Mouse (Mus musculus) cerebellum, postnatal 25 days (tissue): ENCODE measurements around the gene Syt12.

ENCODE experiments used
- DNase-seq, 2 experiments: peaks; one replicate each; pipeline ENCODE4 v3.0.0; 2021; ENCODE audit warnings: mixed read lengths in 2 of 2

Syt12 gene

DNA sequence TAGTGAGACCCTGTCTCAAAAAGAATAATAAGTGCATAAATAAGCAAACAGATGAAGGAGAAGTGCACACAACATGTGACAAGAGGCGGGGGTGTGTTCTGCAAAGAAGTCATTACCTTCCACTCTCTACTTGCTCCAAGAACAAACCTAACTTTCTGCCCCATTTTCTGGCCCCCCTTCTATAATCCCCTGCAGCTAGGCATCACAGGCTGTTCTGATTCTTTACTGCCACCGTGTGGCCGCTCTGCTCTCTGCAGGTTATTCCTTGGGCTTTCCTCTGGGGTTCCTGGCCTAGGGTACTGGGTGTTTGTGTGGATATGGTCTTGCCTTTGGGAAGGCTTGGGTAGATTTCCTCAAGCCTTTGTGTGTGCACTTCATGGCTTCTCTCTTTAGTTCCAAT is 34.8 kb downstream of the Syt12 start:
- DNase-seq, result peak; percentile 89

DNA sequence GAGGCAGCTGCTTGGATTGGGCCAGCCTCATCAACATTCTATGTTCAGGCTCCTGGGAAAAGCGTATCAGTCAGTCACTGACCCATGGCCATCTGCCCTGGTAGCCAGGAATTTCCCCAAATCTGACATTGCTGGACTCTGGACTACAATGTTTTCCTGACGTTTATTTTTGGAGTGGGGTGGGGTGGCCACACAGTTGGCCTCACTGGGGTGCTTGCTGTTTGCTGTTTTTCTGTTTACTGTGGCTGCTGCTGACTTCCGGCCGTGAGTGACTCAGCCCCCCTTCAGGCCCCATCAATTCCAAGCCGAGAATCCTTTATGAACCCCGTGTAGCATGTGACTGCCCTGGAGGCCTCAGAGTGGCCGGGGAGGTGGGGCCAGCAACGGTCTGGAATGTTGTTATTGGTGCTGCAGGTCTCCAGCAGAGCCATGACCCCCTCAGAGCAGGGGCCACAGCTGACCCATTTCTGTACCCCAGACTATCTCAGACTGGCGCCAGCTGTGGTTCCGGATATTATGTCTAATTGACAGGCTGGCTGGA is 35.6 kb downstream of the Syt12 start:
- DNase-seq, result peak in 1 of 2 experiments; percentile 45

DNA sequence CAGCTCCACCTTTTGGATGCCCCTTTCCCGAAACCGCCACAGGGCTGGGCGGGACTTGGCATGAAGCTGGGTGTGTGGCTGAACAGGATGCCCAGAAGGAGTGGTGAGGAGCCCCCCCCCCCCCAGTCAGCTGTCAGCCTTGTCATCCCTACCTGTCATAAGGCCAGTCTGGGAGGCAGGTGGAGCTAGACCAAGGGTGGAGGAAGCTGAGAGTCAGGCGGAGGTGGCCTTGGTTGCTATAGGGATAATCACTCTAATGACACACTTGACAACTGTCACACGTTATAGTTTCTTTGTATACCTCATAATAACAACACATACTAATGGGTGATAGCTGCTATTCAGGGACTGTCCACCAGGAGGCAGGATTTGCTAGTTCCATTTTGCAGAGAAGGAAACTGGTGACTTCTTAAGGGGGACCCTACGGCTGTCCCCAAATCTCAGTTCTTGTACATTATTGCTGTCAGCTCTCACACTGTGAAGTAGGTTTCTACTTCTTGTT is 36.1 kb downstream of the Syt12 start:
- DNase-seq, result peak; percentile 66 to 78

DNA sequence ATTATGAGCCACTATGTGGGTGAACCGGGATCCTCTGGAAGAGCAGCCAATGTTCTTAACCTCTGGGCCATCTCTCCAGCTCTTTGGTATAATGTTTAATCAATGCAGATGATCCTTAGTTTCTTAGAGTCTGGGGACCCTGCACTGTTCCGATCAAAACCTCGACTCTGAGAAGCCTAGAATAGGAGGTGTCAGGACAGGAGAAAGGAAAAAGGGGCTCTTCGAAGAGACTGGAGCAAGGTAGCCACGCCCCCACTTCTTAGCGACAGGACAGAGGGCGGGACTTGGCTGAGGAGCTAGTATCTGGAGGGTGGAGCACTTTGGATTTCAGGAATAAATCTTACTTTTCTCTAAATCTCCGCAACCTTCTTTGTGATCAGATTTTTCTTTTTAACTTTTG is 37.0 kb downstream of the Syt12 start:
- DNase-seq, result peak in 1 of 2 experiments; percentile 41

DNA sequence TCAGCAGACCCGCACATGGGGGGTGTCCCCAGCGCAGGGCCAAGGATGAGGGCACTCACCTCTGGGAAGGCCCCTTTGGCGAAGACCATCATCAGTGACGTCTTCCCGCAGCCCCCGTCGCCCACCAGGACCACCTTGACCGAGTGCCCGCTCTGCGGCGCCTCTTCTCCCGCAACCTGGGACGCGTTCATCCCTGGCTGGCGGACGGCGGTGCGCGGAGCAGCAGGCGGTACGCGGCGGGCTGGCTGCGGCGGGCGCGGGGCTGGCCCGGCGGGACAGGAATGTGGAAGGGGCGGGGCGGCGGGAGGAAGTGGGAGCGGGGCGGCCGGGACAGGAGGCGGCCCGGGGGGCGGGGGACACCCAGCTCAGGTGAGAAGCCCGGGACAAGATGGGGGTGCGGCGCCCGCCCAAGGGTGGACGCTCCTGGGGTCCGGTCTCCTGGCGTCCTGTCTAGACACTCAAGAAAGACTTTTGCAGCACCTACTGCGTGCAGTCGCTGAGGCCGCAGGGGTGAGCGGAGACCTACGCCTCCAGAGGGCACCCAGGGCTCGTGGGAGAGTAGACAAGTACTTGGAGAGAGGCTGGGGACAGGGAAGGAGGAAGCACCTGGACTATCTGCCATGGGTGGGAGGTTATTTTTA is 38.0 kb downstream of the Syt12 start, which contains the start of gene Rhod:
Gene Rhod (minus strand): TSS at position 272 of the 641 bp plus-strand sequence.
- peak; percentile 23 to 61 for DNase-seq

DNA sequence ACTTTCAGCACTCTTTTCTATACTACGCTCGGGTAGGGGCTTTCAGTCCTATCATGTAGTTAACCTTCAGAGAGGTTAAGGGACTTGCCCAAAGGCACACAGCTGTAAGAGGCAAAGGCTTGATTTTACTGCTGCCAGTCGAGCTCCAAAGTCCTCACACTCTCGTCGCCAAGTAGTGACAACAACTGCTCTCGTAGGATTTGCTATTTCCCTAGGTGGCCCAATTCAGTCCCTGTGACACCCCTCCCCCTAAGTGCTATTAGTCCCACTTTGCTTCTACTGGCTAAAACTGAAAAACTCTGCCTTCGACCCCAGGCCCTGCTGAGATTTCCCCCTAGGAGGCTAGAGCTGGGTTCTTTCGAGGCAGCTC is 38.5 kb downstream of the Syt12 start:
- no peak for DNase-seq

DNA sequence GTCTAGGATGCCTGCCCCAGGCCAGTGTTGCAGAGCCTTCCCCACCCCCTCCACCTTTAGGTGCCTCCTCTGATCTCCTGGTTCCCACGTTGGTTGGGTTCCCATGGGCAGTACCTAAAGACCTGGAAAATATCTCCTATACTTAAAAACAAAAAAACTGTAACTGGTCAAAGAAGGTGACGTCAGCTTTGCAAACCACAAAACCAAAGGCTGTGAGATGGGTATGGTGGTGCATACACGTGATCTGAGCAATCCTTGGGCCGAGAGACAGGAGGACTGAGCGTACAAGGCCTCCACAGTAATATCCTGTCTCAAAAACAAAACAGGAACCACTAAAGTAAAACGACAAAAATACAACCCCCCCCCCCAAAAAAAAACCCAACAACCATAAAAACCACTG is 39.4 kb downstream of the Syt12 start:
- DNase-seq, result no peak

DNA sequence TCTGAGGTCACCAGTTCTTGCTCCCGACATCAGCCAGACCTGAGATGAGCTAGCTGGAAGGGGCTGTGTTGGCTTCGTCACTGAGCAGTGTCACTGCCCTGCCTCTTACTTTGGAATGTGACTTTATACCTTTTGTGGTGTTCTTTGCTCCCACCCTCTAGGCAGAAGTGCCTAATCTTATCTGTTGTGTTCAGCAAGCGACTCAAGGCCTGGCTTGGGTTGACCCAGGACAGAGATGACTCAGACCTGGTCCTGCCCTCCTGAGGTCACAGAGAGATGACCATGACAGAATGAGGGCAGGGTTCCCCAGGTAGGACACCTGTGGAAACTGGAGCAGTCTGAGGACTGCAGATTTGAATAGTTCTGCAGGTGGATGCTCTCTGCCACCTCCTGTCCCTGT is 41.0 kb downstream of the Syt12 start:
- peak in 1 of 2 experiments; percentile 1 for DNase-seq

DNA sequence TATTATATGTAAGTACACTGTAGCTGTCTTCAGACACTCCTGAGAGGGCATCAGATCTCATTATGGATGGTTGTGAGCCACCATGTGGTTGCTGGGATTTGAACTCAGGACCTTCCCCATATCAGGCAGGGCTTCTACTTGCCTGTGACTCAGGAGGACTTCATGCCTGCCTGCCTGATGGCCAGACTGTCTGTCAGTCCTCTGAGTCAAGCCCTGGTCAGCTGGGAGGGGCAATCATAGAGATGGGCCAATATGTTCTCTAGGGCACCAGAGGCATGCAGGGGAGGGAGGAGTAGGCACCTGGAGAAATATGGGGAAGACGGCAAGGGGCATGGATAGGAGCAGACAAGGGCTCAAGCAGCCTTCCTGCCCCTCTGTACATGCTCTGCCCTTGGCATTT is 42.2 kb downstream of the Syt12 start:
- DNase-seq, result peak in 1 of 2 experiments; percentile 1

DNA sequence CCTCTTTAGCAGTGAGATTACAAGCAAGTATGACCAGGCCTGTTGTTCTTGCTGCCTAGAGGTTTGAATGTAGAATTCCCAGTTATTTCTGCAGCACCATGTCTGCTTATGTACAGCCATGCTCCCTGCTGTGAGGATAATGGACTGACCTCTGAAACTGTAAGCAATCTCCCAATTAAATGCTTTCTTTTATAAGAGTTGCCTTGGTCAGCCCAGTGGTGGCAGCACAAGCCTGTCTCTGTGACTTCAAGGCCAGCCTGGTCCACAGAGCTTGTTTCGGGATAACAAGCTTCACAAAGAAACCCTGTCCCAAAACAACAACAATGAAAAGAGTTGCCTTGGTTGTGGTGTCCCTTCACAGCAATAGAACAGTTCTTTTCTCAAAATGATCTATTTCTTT is 43.5 kb downstream of the Syt12 start:
- peak in 1 of 2 experiments; percentile 2 for DNase-seq

DNA sequence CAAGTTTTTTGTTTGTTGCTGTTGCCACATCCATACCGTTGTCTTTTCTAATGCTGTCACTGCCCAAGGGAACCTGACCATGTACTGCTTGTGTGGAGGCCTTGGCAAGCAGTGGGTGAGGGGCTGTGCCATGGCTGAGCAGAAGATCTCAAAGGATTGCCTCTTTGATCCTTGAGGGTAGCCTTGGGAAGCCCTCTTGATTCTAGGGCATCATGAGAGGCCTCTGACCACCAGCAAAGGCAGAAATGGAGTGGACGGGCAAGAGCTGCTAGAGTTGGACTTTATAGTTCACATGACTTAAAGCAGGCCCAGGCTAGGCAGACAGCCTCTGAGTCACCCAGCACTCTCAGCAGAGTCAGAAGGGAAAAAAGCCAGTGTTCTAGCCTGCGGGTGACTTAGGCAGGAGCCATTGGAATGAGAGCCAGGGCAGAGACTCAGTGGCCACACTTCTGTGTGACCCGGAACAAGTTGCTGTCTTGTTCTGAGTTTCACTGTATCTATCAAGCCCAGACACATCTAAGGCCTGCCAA is 47.1 kb downstream of the Syt12 start:
- DNase-seq, result peak in 1 of 2 experiments; percentile 1

DNA sequence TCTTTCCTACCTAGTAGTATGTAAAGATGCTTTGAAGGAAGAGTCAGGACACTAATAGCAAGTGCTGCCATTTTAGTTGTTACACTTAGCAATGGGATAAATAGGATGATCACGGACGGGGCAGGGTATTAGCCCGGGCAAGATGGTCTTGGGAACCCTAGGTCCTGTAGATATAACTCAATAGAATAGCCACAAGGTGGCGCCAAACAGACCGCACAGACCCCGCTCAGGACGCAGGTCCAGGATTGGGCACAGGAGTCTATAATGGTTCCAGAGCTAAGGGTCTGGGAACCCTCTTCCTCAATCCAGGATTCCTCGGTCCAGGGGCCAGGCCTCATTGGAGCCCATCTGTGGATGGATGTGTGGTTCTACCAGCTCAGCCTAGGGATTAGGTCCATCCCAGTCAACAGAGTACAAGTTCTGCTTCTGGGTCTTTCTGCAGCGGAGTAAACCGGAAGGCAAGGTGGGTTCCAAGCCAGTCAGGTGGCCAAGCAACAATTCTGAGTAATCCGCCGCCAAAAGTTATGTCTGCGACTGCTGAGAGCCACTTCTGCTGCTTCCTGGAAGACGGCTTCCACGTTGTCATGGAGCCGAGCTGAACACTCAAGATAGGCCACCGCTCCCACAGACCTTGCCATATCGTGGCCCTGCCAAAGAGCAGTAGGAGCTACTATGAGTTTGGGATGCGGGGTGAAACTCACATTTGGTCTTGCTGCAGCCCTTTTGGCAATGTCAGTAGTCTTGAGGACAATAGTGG is 51.5 kb downstream of the Syt12 start:
- DNase-seq, result peak in 1 of 2 experiments; percentile 59

DNA sequence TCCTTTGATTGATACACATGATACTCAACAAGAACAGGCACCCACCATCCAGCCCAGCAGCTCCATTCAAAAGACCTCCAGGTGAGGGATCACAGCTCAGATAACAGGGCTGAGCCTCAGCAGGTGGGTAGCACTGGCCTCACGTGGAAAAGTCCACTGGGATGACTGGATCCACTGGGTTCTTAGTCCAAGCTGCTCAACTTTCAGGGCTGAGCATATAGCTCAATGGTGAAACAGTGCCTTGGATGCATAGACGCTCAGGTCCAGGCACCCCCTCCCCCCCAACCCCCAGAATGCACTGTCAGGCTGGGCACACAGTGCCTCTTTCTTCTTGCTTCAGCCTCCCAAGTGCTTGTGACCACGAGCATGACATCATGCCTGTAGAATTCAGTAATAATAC is 54.2 kb downstream of the Syt12 start:
- no peak for DNase-seq

DNA sequence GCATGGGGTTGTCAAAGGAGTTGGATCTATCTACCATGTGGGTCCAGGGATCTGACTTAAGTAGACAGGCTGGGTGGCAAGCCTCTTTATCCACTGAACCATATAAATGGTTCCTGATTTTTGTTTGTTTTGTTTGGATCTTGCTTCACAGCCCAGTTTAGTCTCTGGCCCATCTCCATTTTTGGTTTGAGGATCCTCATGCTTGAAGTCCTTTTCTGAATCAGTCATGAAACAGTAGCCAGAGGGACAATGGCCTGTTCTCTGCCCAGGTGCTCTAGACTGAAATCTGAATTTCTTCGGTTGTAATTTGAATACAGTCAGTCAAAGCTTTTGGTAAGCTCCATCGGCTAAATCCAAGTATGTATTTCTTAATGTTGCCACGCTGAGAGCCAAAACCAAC is 54.7 kb downstream of the Syt12 start:
- no peak for DNase-seq

DNA sequence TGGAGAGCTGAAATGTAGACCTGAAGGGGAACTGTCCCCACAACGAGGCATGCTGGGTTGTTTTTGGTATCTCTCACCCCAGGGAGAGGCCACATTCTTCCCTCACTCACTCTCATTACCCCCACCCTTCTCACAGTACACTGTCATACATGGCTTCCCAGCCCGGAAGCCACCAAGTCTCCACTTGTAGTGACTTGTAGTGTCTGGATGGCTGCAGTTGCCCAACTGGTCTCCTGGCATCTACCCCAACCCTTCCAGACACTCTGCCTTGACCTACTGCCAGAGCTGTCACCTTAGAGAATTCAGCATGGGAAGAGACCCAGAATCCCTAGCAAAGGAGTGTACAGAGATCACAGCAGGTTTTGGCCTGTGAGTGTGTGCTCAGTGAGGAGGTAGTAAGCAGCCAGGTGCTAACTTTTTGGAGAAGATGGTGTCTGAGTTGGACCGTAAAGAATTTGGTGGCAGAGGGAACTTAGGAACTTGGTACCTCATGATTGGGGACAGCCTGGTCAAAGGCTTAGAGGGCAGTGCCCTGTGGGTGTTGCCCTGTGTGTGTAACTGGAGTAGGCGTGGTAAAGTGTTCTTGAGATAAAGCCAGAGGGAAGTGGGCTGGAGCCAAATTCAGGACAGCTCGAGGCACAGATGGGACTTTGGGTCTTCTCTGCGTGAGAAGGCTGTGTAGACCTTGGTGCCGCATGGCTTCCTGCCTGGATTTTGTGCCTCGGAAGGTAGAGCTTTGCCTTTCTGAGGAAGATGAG is 56.9 kb downstream of the Syt12 start:
- DNase-seq, result peak; percentile 76 to 78

DNA sequence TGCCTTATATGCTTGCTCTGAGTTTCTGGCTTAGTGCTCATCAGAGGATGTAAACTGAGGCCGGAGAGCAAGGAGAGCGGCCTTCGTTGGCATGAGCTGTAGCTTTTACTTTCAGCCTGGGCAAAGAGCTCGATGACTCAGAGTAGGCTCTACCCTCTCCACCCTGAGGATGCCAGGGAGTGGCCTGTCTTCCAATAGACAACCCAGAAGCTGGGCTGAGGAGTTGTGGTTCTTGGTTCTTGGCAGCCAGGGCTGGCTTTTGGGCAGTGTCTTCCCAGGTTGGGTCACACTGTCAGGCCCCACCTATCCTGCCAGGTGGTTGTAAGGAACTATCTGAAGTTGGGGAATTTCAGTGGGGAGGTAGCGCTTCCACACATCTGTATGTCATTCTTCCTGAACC is 57.5 kb downstream of the Syt12 start:
- DNase-seq, result peak in 1 of 2 experiments; percentile 20

DNA sequence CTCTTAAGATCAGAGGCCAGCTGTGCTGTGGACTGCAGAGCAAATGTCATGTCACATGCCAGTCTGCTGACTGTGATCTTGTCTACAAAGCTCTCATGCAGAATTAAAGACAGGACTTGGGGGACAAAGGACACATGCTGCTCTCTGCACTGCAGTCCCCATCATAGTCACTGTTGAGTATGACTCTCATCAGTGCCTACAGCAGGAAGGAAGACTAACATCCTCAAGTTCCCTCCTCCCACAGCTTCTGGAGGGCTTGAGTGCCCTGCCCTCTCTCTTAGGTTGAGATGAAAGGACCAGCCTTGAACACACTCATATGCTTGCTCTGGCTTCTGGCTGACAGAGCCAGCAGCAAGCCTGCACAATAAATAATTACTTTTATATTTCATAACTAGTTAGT is 59.5 kb downstream of the Syt12 start:
- DNase-seq, result no peak

DNA sequence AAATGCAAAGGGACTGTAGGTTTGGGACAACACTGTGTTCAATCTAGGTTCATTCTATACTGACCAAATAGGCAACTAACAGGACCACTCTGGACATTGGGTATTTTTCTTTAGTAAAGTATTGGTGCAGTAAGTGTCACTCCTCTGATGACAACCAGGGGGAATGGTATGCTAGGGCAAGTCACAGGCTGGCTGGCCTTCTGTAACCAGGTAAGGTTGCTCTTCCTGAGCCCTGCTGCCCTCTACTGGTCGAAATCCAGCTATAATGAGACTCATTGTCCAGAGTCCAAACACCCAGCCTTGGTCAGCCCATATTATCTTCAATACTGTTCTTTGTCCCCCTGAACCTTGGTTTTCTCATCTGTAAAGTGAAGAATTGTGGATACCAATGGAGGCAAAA is 60.1 kb downstream of the Syt12 start:
- DNase-seq, result peak; percentile 75 to 91

DNA sequence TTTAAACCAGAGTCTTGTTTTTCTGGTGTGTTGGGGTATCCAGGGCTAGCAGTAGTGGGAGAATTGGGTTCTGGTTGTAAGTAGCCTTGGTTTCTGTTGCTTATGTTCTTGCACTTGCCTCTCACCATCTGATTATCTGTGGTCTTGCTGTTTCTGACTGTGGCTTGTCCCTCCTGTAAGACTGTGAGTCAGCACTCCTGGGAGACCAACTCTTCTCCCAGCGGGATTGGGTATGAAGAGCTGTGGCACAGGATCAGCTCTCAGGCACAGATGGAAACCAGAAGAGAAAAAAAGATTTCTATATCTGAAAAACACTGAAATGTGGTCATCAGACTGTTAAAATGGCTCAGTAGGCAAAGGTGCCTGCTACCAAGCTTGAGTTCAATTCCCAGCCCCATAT is 62.6 kb downstream of the Syt12 start:
- no peak for DNase-seq

DNA sequence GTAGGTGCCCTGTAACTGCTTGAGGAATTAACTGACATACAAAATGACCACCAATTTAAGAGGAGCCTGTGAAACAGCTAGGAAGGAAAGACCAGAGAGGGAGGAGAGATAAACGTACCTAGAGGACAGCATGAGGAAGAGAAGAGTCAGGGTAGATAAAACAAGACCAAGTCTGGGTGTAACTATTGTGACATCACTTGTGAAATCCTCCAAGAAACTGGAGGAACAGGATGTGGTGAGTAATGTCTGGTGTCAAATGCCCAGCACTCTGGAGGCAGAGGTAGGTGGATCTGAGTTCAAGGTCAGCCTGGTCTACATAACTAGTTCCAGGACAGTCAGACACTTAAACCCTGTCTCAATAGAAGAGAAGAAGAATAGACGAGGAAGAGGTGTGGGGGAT is 68.2 kb downstream of the Syt12 start:
- DNase-seq, result no peak

DNA sequence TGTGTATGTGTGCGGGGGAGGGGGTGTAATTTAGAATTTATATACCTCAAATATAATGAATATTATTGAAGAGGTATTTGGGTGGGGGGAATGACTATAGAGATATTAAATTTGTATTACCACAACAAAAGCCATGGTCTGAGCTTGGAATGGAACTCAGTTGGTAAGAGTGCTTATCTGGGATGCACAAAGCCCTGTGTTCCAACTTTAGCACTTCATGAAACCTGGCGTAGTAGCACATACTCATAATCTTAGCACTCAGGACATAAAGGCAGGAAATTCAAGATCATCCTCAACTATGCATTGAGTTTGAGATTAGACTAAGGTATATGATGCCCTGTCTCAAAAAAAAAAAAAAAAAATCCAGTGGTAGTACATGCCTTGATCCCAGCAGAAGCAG is 72.4 kb downstream of the Syt12 start:
- DNase-seq, result no peak

DNA sequence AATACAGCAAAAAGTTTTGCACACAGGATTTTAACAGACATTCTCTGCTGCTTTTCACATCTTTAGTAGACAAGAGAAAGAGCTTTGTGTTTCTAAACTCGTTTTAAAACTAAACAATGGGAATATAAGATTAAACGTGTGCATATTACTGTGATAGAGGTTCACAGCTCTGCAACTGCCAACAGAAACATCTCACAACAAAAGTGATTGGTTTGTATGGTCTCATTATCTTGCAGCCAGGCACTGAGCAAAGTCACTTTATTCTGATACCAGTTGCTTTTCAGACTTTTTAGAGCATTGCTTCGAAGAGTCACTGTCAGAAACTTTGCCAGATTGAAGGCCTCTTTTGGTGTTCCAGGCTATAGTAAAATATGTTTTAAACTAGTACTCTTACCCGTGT is 78.3 kb downstream of the Syt12 start:
- no peak for DNase-seq

DNA sequence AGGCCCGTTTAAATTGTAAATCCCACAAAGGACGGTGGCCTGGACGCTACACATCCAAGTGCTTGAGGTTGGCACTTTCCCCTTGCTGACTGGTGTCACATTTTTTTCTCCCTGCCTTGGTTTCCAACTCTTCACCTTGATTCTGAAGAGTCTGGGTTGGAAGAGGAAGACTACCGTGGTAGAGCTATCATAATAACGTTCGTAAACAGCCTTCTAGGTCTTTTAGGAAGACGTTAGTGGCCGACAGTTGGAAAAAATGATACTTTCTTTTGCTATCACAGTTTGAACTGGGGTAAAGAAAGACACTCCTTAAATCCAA is 78.7 kb downstream of the Syt12 start:
- DNase-seq, result no peak
